Mouse (Mus musculus): ENCODE measurements at regions not wholly inside any gene's neighbourhood (a gene's known extent, or its start where the extent isn't known, plus 50 kb on each side); places are given as distances from the start of the nearest gene placed in this dataset.

DNA sequence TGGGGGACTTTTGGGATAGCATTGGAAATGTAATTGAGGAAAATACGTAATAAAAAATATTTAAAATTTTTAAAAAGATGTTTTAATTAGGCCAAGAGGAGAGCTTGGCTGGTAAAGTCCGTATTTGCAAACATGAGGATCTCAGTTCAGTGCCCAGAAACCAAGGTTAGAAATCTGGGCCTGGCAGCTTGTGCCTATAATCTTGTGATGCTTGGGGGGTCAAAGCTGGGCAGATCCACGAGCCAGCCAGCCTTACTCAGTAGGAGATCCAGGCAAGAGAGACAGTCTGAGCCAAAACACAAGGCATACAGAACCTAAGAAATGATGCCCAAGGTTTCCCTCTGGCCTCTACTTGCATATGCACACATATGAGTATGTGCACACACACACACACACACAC, 54.1 kb upstream of the Cxadr start:
- no peak for DNase-seq (ENCODE audit: low spot score in 2 of 2)

GRCm38 (mm10) chr16:78242678-78243077, 58.6 kb upstream of the Cxadr start:
- DNase-seq (ENCODE audit: low spot score in 2 of 2) = no peak

DNA sequence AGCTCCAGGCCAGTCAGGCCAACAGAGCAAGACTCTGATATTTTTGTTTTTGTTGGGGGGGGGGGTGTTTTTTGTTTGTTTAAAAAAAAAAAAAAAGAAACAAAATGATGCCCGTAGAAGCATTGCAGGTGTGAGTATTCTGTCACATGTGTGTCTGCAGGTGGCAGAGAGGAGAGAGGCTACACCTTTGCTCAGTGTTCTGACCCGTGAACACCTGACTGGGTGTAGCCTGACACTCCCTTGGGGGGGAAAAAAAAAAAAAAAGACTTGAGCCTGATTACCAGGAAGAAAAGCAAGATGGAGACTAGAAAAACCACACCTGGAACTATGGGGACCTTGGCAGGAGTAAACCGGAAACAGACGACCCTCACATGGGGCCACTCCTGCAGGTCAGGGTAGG, 61.1 kb upstream of the Cxadr start:
- DNase-seq (ENCODE audit: low spot score in 2 of 2) = no peak

GRCm38 (mm10) chr16:78238052-78238701, 63.1 kb upstream of the Cxadr start:
- DNase-seq (ENCODE audit: low spot score in 2 of 2) = no peak

- DNase-seq (ENCODE audit: low spot score in 2 of 2) = no peak
Measured at GRCm38 (mm10) chr16:78237641-78238051, 63.6 kb upstream of the Cxadr start.

DNA sequence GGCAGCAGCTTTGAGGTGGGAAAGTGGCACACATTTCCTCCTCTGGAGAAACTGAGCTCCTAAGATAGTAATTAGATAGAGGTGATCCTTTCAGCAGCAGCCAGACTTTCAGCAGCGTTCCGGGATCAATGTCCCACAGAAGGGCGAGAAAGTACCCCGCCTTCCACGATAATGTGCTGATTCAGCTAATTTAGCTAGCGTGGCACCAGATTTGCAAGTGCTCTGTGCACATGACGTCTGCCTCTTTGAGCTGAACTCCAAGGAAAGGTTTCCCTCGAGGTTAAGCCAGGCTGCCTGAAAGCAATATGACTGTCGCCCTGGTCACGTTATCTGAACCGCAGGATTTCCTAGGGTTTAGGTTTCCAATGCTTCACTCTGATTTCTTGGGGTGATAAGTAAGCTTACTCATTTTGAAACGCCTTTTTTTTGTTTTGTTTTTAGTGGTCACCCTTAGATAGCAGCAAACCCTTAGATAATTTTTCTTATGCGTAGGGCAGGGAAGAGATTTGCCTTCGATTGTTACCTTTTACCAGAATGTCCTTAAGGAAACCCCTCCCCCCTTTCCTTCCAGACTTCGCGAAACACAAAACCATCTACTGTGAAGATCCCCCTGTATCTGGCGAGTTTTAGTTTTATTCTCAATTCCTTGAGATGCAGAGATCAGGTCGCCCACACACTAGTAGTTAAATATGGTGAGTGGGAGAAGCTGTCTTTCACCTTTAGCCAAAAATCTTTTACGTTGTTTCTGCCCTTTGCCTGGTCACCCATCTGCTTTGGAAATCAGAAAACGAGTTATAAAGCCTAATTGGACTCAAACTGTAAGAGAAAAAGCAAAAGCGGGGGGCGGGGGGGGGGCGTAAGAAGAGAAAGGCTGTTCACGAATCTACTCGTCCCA, 64.3 kb upstream of the Cxadr start:
- DNase-seq (ENCODE audit: low spot score in 2 of 2) = no peak

- DNase-seq (ENCODE audit: low spot score in 2 of 2) = no peak
Measured at GRCm38 (mm10) chr16:78232205-78232604, 69.1 kb upstream of the Cxadr start.

DNA sequence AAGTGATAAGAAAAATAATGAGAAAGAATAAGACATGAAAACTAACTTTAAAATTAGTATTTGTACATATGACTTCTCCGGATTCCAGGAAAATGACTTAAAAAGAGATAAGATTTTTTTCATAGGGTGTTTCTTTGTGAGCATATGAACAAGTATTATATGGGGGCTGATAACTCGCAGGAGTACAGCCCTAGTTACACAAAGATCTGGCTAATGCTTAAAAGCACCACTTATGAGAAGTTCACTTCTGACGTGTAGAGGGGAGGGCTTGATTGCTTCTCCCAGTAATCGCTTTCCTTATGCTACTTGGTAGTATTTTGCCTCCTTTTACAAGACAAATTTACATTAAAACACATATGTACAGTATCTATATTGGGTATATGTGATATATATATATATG, 72.3 kb upstream of the Cxadr start:
- DNase-seq (ENCODE audit: low spot score in 2 of 2) = no peak

GRCm38 (mm10) chr16:78222377-78222776, 78.9 kb upstream of the Cxadr start:
- DNase-seq (ENCODE audit: low spot score in 2 of 2) = no peak

- DNase-seq (ENCODE audit: low spot score in 2 of 2) = no peak
Measured at GRCm38 (mm10) chr16:78221781-78222180, 79.5 kb upstream of the Cxadr start.

DNA sequence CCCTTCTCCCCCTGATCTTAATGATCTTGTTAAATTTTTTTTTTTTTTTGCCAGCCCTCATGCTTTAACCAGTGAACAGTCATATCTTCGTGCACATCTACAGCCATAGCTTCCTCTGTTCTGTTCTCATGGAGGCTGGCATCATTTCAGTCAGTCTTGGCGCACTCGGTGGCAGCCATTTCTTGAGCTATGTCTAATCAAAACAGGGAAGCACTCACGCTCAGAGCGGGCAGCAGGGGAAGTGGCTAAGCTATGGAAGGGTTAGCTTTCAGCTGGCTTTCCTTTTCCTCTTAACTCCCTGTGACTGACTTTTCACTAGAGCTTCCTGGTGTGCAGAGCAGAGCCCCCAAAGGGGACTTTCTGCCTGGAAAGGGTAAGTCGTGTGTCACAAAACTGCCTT, 83.7 kb upstream of the Cxadr start:
- peak in 1 of 2 experiments; percentile 22 for DNase-seq (ENCODE audit: low spot score in 2 of 2)

DNA sequence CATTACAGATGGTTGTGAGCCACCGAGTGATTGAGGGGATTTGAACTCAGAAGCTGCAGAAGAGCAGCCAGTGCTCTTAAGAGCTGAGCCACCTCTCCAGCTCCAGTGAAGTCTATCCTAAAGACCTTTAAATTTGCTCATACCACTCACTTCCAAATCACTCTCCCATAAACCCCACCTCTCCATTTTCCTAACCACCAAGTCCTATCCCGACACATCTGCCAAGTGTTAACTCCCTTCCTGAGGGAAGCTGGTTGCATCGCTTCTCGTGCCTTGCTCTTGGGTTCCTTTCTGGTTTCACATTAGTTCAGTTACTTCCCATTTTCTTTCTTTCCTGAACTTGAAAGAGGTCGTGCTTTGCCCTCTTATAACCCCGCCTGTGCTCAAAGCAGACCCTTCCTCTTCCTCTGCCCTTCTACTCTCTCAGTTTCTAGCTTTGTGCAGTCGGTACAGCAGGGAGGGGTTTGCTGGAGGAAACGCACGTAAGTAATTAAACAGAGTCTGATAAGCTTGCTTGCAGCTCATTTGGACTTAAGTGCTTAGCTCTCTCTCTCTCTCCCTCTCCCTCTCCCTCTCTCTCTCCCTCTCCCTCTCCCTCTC, 84.4 kb upstream of the Cxadr start:
- no peak for DNase-seq (ENCODE audit: low spot score in 2 of 2)

DNA sequence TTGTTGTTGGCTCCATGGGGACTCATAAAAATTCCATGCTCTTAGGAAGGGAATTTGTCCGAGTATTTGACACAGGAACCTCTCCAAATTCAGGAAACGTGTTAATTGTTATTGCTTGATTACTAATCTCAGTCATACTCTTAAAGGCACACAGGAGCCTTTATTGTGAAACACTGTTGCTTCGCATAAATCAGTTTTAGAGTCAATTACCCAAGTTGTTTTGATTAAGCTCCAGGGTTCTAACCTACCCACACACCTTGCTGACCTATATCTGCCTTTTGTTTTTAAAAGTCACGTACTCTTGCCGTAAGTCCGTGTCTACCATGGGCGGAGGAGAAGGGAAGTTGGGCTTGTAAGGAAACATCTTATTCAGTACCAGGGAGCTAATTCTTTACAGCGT, 89.6 kb upstream of the Cxadr start:
- no peak for DNase-seq (ENCODE audit: low spot score in 2 of 2)

DNA sequence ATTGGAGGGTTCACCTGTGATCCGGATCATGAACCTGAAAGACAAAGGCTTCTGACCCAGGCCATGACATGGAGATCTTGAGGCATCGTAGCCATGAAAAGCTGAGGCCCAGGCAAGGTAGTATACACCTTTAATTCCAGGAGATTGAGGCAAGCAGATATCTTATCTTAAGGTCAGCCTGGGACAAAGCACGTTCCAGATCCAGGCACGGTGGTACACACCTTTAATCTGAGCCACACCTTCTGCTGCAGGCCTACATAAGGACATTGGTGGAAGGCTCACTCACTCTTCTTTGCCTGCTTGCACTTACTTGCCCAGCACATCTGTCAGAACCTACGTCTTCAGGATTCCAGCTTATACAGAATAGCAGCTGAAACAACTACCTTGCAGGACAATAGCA, 93.0 kb upstream of the Cxadr start:
- no peak for DNase-seq (ENCODE audit: low spot score in 2 of 2)

- no peak for DNase-seq (ENCODE audit: low spot score in 2 of 2)
Measured at GRCm38 (mm10) chr16:78204332-78204731, 97.0 kb upstream of the Cxadr start.

GRCm38 (mm10) chr16:78200044-78200830, 101.1 kb upstream of the Cxadr start:
- DNase-seq (ENCODE audit: low spot score in 2 of 2) = no peak

- DNase-seq (ENCODE audit: low spot score in 2 of 2) = no peak
Measured at GRCm38 (mm10) chr16:78199252-78199651, 102.0 kb upstream of the Cxadr start.

DNA sequence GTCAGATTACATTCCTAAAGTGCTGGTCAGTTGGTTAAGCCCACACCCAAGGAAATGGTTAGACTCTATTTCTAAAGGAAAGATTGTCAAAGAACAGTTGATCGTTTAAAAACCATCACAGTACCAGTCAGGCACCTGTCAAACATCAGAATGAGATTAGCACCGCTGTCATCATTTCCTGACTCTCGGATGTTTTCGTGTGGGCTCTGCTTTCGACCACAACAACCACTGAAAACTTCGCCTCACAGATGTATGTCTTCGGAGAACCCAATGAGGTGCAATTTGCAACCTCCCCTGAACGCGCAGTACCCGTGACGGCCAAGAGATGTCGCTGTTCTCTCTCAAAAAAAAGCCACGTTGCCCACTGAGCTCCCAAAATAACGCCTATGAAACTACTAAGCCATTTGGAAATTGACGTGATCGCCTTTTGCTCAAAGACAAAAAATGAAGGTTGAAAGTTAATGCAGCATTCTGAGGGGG, 102.6 kb upstream of the Cxadr start:
- peak; percentile 53 to 75 for DNase-seq (ENCODE audit: low spot score in 2 of 2)

- DNase-seq (ENCODE audit: low spot score in 2 of 2) = peak; percentile 41 to 84
Measured at GRCm38 (mm10) chr16:78197252-78197896, 103.9 kb upstream of the Cxadr start.

- DNase-seq (ENCODE audit: low spot score in 2 of 2) = no peak
Measured at GRCm38 (mm10) chr16:78170627-78171605, 130.4 kb upstream of the Cxadr start.

Data from spleen, postnatal 10 days (tissue).